In the genomic region with DNA sequence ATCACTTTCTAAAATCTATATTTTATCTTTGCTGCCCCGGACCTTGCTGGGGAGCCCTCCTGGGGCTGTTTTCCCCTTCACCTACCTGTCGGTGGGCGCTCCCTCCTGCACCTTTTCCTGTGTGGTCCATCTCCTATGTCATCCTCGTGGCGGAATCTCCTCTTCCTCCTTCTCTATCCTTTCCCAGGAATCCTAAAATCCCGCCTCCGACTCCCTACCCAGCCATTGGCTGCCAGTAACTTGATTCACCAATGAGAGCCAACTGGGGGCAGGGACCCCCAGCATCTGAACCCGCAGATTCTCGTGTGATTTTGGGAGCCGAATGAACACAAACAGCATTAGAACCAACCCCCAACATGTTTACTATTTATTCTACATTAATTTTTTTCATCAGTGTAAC, we compare ENCODE assay signal across 20 mouse cellular contexts. TPM values are rescaled to one million over a fixed set of nuclear protein-coding genes. Genes with fewer than 3 reads are reported as not detected.
DNase-seq lines count a peak whose midpoint lies in the region; ATAC-seq lines count a peak whose summit lies in the region.
"Had no signal": no experiment of that assay in that cellular context is flagged by ENCODE, and none has a peak within 500 bp of the region (broad histone marks: within the 10 kb centered on the region; RNA-seq: fewer than 3 reads in every experiment).

No protein-coding gene starts in this region.

- no peaks in the 10 kb centered on the region for H3K4me1 ChIP-seq in intestine, embryonic 14.5 days (replicated peaks; ENCODE audit: control insufficient read depth, insufficient read depth, low read length)
- H3K4me1 ChIP-seq in intestine, embryonic 15.5 days (replicated peaks) = no peaks in the 10 kb centered on the region
- no peaks in the 10 kb centered on the region for H3K4me1 ChIP-seq in liver, embryonic 11.5 days (replicated peaks; ENCODE audit: control insufficient read depth, insufficient read depth, low read length)
- H3K4me1 ChIP-seq: embryonic facial prominence, embryonic 10.5 days; forebrain, embryonic 13.5 days; heart, embryonic 13.5 days; hindbrain, embryonic 15.5 days had no signal

- peaks cover 12% of the 10 kb centered on the region for H3K36me3 ChIP-seq in intestine, embryonic 14.5 days (ENCODE audit: control insufficient read depth, insufficient read depth, low read length)
- no peaks in the 10 kb centered on the region for H3K36me3 ChIP-seq in intestine, embryonic 15.5 days
- H3K36me3 ChIP-seq in liver, embryonic 11.5 days (ENCODE audit: control insufficient read depth, insufficient read depth, low read length) = 0 out of 2 replicates have a peak, but pooled peaks cover 2% of the 10 kb centered on the region
- H3K36me3 ChIP-seq: hindbrain, embryonic 15.5 days had no signal

- no peak for ATAC-seq in intestine, embryonic 14.5 days (replicated peaks; ENCODE audit: low FRiP score, low TSS enrichment, low read depth)
- ATAC-seq in intestine, embryonic 15.5 days = no peak
- ATAC-seq in liver, embryonic 11.5 days (replicated peaks; ENCODE audit: low FRiP score) = no peak
- ATAC-seq: forebrain, embryonic 13.5 days; forebrain, postnatal 0 days had no signal

- H3K9ac ChIP-seq in intestine, embryonic 14.5 days (ENCODE audit: low read length) = no peak overlapping the region
- H3K9ac ChIP-seq in intestine, embryonic 15.5 days = no peak overlapping the region
- H3K9ac ChIP-seq in liver, embryonic 11.5 days (ENCODE audit: low read depth, low read length) = no peak overlapping the region
- H3K9ac ChIP-seq: forebrain, embryonic 13.5 days; forebrain, postnatal 0 days; heart, embryonic 13.5 days; hindbrain, embryonic 15.5 days had no signal

- no peaks in the 10 kb centered on the region for H3K9me3 ChIP-seq in intestine, embryonic 14.5 days (ENCODE audit: control insufficient read depth, low read length)
- no peaks in the 10 kb centered on the region for H3K9me3 ChIP-seq in intestine, embryonic 15.5 days
- no peaks in the 10 kb centered on the region for H3K9me3 ChIP-seq in liver, embryonic 11.5 days (ENCODE audit: control insufficient read depth, low read length)
- H3K9me3 ChIP-seq: embryonic facial prominence, embryonic 10.5 days; forebrain, embryonic 13.5 days; heart, embryonic 13.5 days; hindbrain, embryonic 15.5 days had no signal

- no peak overlapping the region for H3K4me3 ChIP-seq in intestine, embryonic 14.5 days (ENCODE audit: low read depth, low read length)
- no peak overlapping the region for H3K4me3 ChIP-seq in intestine, embryonic 15.5 days (replicated peaks)
- no peak overlapping the region for H3K4me3 ChIP-seq in liver, embryonic 11.5 days (ENCODE audit: low read depth, low read length)
- H3K4me3 ChIP-seq: embryonic facial prominence, embryonic 10.5 days; forebrain, embryonic 13.5 days; heart, embryonic 13.5 days; hindbrain, embryonic 15.5 days had no signal

- WGBS in intestine, embryonic 14.5 days = 84% methylated on average over 10 of the region's 10 CpGs
- 86% methylated on average over 10 of the region's 10 CpGs for WGBS in intestine, embryonic 15.5 days
- WGBS in liver, embryonic 11.5 days = 92% methylated on average over 10 of the region's 10 CpGs

- no peak overlapping the region for H3K4me2 ChIP-seq in intestine, embryonic 14.5 days (ENCODE audit: low read length)
- H3K4me2 ChIP-seq in intestine, embryonic 15.5 days (replicated peaks) = no peak overlapping the region
- no peak overlapping the region for H3K4me2 ChIP-seq in liver, embryonic 11.5 days
- H3K4me2 ChIP-seq: forebrain, embryonic 13.5 days; heart, embryonic 13.5 days; hindbrain, embryonic 15.5 days had no signal

- DNase-seq in intestine, embryonic 14.5 days (ENCODE audit: low spot score) = peak; percentile 32
- DNase-seq in ES-CJ7 (ENCODE audit: low read depth, low spot score) = peak; percentile 88
- DNase-seq in WW6 (ENCODE audit: low read depth, low spot score) = peak; percentile 57
- DNase-seq in liver, embryonic 11.5 days (ENCODE audit: low spot score) = no peak
- no peak for DNase-seq in frontal cortex, adult 2 months (ENCODE audit: extremely low spot score in 1 of 2, low spot score in 1 of 2)
- DNase-seq: adrenal gland, adult 2 months; adrenal gland, postnatal 36 days; cerebellum, adult 2 months; cerebellum, postnatal 10 days; forebrain, postnatal 0 days; gastrocnemius, postnatal 36 days; heart, adult 18-20 months; heart, postnatal 36 days; kidney, adult 11 months had no signal

- H3K27me3 ChIP-seq in intestine, embryonic 14.5 days (replicated peaks; ENCODE audit: control insufficient read depth, insufficient read depth, low read length) = no peaks in the 10 kb centered on the region
- H3K27me3 ChIP-seq in intestine, embryonic 15.5 days (replicated peaks) = no peaks in the 10 kb centered on the region
- no peaks in the 10 kb centered on the region for H3K27me3 ChIP-seq in liver, embryonic 11.5 days (replicated peaks; ENCODE audit: control insufficient read depth, insufficient read depth, low read length)
- H3K27me3 ChIP-seq: CH12.LX; forebrain, embryonic 13.5 days; heart, embryonic 13.5 days; hindbrain, embryonic 15.5 days had no signal

- no peak overlapping the region for H3K27ac ChIP-seq in intestine, embryonic 14.5 days (ENCODE audit: low read depth)
- no peak overlapping the region for H3K27ac ChIP-seq in intestine, embryonic 15.5 days
- no peak overlapping the region for H3K27ac ChIP-seq in liver, embryonic 11.5 days (ENCODE audit: low read depth, low read length)
- H3K27ac ChIP-seq: embryonic facial prominence, embryonic 10.5 days; forebrain, embryonic 13.5 days; heart, embryonic 13.5 days; hindbrain, embryonic 15.5 days had no signal

RNA-seq across cellular contexts. Expression of gene Atrnl1, which starts 57.1 kb away (rescaled TPM):
- polyA plus RNA-seq in intestine, embryonic 14.5 days (2014; fragmentation: Nextera tagmentation; extraction: Ambion mirVana) = 7.4 and 9.3 TPM in 2 replicates
- 4.1 and 4.6 TPM in 2 replicates for polyA plus RNA-seq in intestine, embryonic 15.5 days (2015; fragmentation: Nextera tagmentation; extraction: Ambion mirVana)
- 2.5 and 2.9 TPM in 2 replicates for polyA plus RNA-seq in liver, embryonic 11.5 days (2014; fragmentation: Nextera tagmentation; extraction: Ambion mirVana)
- polyA plus RNA-seq in frontal cortex, adult 2 months (2012; rRNA removed) = 34.9 and 35.9 TPM in 2 replicates

Comparison
In these comparisons a context has a peak if more than half of its experiments do, and no peak if none do; other contexts are left out.
1. DNase-seq: peak in intestine, embryonic 14.5 days (single experiment), ES-CJ7 (single experiment) and WW6 (single experiment); none in liver, embryonic 11.5 days (single experiment) and frontal cortex, adult 2 months (0 of 2).